Mouse (Mus musculus) mesoderm, embryonic 11.5 days (tissue): ENCODE measurements at regions not wholly inside any gene's neighbourhood (a gene's known extent, or its start where the extent isn't known, plus 50 kb on each side); places are given as distances from the start of the nearest gene placed in this dataset.

Experiments used
- DNase-seq: peaks from one replicate; pipeline ENCODE4 v3.0.0-alpha.2; 2012; ENCODE audit warnings: low read depth, low spot score

GRCm38 (mm10) chr12:109539046-109539445 lies 61.1 kb downstream of the Rtl1 start:
- DNase-seq = no peak

GRCm38 (mm10) chr12:109538641-109539040 lies 61.5 kb downstream of the Rtl1 start:
- DNase-seq = no peak

- DNase-seq = no peak
Observed at GRCm38 (mm10) chr12:109536536-109536935, 63.6 kb downstream of the Rtl1 start.

GRCm38 (mm10) chr12:109532392-109532791 lies 67.7 kb downstream of the Rtl1 start:
- DNase-seq = no peak

GRCm38 (mm10) chr12:109531347-109532023 lies 68.6 kb downstream of the Rtl1 start:
- no peak for DNase-seq

GRCm38 (mm10) chr12:109530215-109531050 lies 69.7 kb downstream of the Rtl1 start:
- DNase-seq = no peak

GRCm38 (mm10) chr12:109529501-109529900 lies 70.6 kb downstream of the Rtl1 start:
- DNase-seq = no peak

- no peak for DNase-seq
Observed at GRCm38 (mm10) chr12:109528966-109529365, 71.2 kb downstream of the Rtl1 start.

GRCm38 (mm10) chr12:109528263-109528545 lies 71.9 kb downstream of the Rtl1 start:
- no peak for DNase-seq

- peak; percentile 71 for DNase-seq
Observed at GRCm38 (mm10) chr12:109527414-109528262, 72.5 kb downstream of the Rtl1 start.

GRCm38 (mm10) chr12:109525613-109526012 lies 73.0 kb downstream of the Dlk1 start:
- DNase-seq = no peak

GRCm38 (mm10) chr12:109521199-109521780 lies 68.7 kb downstream of the Dlk1 start:
- no peak for DNase-seq

GRCm38 (mm10) chr12:109520414-109520813 lies 67.8 kb downstream of the Dlk1 start:
- no peak for DNase-seq

- no peak for DNase-seq
Observed at GRCm38 (mm10) chr12:109519838-109520237, 67.2 kb downstream of the Dlk1 start.

- no peak for DNase-seq
Observed at GRCm38 (mm10) chr12:109518413-109519021, 65.9 kb downstream of the Dlk1 start.

GRCm38 (mm10) chr12:109517764-109518163 lies 65.1 kb downstream of the Dlk1 start:
- DNase-seq = no peak

GRCm38 (mm10) chr12:109516961-109517360 lies 64.3 kb downstream of the Dlk1 start:
- no peak for DNase-seq

GRCm38 (mm10) chr12:109514292-109514818 lies 61.7 kb downstream of the Dlk1 start:
- DNase-seq = no peak
